Mouse (Mus musculus) cerebellum, postnatal 4 days (tissue): Measurements from ENCODE around the gene Gstp2.
A peak's percentile ranks its signal among the peaks of the same experiment; 100 is the strongest.

Experiments used
- DNase-seq, 2 experiments: peaks; one replicate each; pipeline ENCODE4 v3.0.0; 2022; ENCODE audit warnings: low spot score in 2 of 2, mixed read lengths in 1 of 2

Gene Gstp2

DNA sequence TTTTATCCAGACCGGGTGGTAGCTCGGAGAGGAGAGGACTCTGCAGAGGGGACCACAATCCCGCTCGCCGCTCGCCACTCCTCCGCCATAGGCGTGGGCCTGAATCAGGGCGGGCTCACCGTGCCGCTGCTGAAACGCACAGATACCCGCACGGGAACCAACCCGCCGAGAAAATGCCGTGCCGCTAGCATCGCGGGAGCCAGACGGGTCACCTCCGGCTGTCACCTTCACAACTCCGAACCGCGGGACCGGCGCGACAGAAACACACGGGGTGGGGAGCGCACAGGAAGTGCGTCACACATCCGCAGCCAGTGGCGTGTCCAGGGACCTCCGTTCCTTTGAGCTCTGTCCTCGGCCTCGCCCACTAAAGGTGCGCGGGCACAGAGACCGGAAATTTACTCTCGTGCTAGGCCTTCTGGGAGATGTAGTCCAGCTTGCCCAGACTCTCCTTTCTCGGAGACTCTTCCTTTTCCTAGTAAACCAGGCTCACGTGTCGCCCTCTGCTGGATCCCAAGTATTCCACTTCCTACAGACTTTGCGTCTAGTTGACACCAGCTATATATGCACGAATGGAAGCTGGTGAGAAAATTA, 33.3 kb downstream of the Gstp2 start, which contains the start of gene Ndufv1:
Gene Ndufv1, minus strand, starts transcription at position 375 of the 591 bp plus-strand sequence.
- DNase-seq, result peak; percentile 90 to 93

DNA sequence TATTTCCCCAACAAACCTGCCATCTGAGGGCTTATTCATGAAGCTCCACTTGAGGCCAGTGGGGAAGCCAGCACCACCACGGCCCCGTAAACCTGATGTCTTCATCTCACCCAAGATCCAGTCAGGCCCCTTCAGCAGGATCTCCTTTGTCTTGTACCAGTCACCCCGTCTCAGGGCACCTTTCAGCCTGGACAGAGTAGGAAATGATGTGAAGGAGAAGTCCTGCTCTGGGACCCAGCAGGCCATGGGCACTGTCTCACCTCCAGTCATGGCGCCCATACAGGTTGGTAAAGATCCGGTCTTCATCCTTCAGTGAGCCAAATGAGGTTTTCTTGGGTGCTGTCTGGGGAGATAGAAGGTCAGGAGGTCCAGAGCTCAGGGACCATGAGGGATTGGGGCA, 34.7 kb downstream of the Gstp2 start:
- no peak for DNase-seq

DNA sequence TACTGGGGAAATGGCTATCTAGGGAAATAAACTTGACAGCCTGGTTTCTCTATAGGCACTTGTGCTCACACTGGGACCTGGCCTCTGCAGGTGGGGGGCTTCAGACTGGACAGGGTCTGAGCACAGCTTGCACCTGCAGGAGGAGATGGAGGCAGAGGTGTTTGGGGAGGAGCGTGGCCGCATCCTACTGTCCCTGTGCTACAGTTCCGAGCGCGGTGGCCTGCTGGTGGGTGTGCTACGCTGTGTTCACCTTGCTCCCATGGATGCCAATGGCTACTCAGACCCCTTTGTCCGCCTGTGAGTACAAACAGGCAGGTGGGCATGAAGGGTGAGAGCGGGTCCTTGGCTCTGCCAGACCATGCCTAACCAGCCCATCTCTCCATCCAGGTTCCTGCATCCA, 39.9 kb downstream of the Gstp2 start:
- DNase-seq, result no peak

DNA sequence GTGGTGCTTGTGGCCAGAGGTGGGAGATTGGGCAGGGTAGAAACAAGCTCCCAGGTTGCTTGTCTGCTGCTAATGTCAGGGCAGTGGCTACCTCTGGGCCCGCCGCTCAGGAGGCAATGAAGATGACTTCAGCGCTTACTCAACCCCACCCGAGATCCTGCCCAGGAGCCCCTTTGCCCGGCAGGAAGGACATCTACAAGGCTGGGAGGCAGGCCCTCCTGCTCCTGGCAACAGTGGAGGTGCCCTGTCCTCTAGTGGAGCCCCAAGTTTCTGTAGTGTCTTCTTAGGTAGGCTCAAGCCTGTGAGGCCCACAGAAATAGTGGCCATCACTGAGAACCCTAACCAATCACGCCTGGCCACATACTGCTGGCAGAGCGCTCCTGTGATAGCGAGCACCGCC, 40.7 kb downstream of the Gstp2 start:
- DNase-seq, result no peak

DNA sequence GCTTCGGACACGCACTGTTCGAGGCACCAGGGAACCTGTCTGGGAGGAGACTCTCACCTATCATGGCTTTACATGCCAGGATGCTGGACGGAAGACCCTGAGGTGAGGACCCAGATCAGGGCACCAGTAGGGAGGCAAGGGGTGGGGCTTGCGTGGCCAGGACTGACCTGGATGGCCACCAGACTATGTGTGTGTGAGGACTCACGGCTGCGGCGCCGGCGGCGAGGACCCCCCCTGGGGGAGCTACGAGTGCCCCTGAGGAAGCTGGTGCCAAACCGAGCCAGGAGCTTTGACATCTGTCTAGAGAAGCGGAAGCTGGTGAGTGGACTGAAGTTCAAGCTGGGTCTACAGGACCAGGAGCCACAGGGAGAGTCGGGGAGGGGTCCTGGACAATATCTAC, 41.5 kb downstream of the Gstp2 start:
- no peak for DNase-seq

DNA sequence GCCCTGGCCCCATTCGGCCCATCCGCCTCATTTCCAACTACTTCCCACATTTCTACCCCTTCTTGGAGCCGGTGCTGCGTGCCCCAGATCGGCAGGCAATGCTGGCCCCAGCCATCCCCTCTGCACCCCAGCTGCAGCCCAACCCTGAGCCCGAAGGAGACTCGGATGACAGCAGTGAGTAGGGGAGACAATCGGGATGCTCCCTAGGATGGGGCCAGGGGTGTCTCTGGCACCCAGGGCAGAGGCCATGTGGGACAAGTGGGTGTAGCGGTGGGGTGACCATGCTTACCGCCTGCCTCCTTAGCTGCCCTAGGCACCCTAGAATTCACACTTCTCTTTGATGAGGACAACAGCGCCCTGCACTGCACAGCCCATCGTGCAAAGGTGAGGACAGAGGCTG, 42.2 kb downstream of the Gstp2 start:
- no peak for DNase-seq

DNA sequence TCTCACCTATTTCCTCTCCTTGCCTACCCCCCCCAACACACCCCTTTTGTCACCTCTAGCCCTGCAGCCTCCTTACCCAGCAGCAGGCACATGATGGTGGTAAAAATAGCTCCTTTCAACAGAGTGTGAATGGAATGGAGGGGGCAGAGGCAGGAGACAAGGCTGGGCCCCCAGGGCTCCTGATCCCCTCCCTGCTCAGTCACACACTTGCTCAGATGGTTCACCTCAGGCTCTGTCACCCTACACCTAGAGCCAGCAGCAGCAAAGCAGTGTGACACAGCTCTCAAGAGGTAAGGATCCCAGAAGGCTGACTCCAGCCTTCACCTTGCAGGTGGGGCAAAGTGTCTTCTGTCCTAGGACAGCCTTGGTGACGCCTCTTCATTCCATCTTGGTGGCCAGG, 42.7 kb downstream of the Gstp2 start, which contains the start of gene Doc2g:
Gene Doc2g, plus strand, starts transcription at position 202 of the 400 bp plus-strand sequence.
- DNase-seq, result no peak

DNA sequence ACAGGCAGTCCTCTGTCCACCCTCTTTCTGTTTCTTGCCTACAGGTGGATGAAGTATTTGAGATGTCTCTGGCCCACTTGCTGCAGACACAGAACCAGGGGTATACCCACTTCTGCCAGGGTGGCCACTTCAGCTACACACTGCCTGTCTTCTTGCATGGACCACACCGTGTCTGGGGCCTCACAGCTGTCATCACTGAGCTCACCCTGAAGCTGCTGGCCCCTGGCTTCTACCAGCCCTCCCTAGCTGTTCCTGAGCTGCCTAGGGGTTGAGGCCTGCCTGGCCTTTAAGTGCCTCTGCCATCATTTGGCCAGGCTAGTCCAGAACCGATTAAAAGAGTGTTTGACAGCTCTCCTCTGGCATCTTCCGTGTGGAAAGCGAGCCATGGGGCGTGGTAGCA, 44.1 kb downstream of the Gstp2 start:
- no peak for DNase-seq

DNA sequence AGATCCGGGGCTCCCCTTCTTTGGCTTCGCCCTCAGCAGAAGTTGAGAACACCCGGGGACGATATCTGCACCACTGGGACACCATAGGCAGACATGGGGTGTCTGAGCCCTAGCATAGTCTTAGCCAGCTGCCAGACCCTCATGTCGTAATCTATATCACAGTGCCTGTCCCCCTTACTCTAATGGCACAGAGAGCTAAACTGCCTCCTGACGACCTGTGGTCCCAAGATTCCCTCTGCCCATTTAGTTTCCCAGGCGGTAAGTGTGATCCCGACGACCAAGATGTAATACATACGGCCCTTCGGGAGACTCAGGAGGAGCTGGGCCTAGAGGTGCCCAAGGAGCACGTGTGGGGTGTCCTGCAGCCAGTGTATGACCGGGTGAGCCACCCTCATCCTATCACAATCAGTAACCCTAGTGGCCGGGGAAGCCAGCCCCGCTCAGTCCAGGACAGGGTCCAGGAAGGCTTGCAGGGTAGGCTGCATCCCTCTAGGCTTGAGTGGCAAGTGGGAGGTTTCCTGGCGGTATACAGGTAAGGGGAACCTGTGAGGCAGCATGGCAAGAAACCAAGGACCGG, 44.8 kb downstream of the Gstp2 start:
- DNase-seq, result no peak

DNA sequence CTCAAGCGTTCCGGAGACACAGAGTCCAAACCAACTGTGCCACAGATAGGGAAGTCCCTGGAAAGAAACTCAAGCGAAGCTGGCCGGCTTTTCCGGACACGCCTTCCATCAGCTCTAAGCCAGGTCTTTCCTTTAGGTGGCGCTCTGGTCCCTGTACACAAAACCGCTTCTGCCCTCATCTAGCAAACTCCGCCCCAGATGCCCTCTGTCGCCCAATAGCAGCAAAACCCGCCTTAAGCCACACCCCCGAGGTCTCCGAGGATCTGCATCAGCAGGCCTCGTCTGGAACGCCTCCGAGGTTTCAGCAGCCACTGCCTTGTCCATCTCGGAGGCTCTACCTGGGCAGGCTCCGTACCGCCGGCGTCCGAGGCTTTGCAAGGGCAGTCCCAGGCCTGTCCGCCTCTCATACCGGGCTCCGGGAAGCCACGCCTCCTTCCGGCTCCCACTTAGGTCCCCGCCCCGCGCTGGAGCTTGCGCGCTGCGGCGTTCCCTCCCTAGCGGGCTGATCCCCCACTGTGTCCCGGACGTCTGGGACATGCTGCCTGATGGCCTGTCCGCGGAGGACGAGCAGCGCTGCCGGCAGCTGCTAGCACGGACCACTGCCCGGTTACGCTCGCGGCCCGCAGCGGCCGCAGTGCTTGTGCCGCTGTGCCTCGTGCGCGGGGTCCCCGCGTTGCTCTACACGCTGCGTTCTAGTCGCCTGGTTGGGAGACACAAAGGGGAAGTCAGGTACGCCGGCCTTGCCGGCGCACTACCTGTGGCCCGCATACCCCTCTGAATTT, 45.5 kb downstream of the Gstp2 start, which contains the start of the genes Nudt8 and Gm49405:
Gene Nudt8, plus strand, starts transcription at position 462 of the 782 bp plus-strand sequence.
Gene Gm49405, plus strand, starts transcription at position 508 of the 782 bp plus-strand sequence.
- peak; percentile 82 to 91 for DNase-seq

DNA sequence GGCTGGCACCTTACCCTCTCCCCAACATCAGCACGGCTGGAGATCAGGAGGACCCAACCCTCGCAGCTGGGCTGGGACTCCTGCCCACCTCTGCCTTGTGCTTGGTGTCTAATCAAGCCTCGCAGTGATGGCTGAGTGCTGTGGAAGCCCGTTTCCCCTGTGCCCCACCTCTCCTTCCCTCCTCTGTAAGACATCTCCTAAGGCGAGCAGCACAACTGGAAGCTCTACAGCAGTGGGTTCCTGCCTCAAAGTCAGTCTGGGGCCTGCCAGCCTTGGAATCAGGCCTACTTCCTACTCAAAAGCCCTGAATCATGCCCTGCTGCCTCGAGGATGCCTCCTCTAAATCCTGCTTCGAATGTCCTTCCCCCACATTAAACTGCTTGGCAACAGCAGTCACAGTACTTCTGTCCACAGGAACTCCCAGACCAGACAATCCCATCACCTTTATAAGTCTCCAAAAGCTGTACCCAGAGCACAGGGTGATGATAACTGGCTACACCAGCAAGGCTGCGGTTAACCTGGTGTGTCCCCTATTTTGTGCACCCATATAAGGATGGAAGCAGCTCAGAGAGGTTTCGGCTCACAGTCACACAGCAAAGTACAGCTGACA, 46.6 kb downstream of the Gstp2 start:
- no peak for DNase-seq

DNA sequence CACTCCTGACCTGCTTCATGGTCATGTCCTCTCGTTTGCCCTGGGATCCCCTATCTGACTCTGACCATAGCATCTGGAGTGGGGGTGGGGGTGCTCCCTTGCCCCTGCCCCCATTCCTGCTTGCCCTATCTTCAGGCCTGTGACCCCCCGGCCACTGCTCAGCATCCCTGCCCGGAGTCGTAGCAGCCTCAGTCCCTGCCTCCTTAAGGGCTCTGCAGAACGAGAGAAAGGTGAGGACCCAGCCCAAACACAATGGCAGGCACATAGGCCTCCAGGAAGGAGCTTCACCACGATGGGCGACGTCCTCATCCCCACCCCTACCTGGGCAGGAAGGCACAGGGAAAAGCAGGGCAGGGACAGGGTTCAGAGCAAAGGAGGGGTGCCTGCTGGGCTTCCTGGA, 47.5 kb downstream of the Gstp2 start:
- no peak for DNase-seq

DNA sequence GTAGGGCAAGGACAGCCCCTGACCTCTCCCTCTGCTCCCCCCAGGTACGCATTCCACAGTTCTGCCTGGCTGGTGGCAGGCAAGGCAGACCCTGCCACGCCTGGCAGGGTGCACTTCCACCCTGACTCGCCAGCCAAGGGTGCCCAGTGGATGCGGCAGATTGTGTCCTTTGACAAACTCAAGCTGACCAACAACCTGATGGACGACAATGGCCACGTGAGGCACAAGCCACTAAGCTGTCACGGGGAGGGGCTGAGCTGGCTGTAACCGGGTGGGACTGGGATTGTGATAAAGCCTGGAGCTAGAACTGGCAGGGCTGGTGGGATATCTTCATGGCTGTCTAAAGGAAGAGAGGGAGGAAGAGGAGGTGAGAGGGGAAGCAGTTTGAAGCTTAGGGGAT, 48.6 kb downstream of the Gstp2 start:
- DNase-seq, result no peak

DNA sequence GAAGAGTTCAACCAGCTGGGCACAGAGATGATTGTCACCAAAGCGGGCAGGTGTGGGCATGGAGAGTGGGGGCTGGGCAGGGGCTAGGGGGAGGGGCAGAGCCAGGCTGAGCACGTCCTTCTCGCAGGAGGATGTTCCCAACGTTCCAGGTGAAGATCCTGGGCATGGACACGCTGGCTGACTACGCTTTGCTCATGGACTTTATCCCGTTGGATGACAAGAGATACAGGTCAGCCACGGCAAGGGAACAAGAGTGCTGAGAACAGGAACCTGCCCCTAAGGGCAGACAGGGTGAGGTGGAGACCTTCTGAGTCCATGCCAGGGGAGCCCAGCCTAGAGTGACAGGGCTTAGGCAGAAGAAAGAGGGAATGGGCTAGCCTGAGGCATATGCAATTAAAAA, 49.1 kb downstream of the Gstp2 start:
- no peak for DNase-seq

DNA sequence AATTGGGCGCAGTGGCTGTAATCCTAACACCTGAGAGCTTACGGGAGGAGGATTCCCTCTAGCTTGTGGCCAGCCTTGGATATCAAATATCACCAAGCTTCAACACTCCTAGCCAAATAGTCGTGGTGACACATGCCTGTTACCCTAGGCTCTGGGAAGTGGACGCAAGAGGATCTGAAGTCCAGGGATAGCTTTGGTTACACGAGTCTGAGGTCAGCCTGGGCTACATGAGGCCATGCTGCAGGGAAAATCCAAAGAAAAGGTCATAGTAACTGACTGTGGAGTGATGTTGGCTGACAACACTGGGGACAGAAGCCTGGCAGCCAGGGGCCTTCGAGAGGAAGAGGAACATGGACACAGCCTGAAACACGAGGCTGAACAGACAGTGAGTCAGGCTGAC, 49.7 kb downstream of the Gstp2 start:
- DNase-seq, result no peak

DNA sequence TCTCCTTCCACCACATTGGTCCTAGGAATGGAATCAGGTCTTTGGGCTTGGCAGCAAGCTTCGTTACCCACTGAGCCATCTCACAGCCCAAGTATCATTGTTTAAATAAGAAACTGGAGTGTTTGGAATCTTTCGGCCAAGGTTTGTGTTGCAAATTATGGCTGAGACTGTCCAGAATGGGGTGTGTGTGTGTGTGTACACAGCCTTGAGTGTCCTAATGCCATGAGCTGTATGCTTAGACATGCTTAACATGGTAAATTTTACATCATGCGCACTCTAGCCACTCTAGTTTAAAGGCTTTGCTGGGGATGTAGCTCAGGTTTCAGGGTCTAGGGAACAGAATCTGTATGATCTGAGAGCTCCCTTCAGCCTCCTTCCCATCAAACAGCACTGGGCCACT, 50.3 kb downstream of the Gstp2 start:
- DNase-seq, result no peak

DNA sequence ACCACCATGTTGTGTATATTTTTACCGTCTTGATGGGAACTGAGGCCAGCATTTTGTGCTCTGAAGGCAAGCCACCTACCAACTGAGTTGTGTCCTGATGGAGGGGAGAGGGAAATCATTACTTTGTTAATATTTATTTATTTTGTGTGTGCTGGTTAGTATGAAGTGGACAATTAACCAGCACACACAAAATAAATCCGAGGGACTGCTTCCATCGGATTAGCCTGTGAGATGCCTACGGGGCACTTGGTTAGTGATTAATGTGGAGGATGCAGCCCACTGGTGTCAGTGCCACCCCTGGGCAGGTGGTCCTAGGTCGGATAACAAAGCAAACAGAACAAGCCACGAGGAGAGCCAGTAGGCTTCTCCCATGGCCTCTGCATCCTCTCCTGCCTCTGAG, 50.9 kb downstream of the Gstp2 start:
- no peak for DNase-seq

DNA sequence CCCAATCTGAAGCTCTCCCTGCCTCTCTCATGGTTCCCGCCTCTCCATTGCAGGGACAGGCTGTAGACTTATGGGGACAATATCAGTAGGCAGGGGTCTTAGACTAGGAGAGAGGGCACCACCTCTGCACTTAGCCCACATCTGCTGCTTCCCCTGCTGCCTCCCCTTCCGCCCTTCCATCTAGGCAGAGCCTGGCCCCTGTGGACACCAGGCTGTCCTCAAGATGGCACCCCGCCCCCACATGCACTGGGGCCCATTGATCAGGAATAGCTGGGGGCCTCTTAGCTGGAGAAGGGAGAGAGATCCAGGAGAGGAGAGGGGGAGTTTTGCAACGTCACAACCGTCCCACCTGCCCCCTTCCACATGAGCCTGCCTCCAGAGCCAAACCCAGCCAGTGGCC, 53.4 kb downstream of the Gstp2 start, which contains the start of gene Tbx10:
Gene Tbx10, plus strand, starts transcription at position 337 of the 400 bp plus-strand sequence.
- no peak for DNase-seq

DNA sequence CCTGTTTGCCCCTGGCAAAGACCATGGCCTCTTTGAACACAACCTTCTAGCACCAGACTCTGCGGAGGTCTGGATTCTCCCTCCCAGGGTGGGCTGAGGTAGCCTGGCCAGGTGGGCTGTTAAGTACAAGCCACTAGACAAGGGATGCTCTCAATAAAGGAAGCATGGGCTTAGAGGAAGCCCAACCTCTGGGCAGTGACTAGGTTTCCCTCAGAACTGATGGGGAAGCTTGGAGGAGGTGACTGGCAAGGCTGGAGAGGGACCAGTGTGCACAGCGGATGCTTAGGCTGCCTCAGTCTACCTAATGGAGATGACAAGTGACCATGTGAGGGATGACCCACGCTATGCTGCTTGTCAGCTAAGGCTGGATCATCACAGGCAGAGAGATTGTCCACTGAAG, 53.9 kb downstream of the Gstp2 start:
- DNase-seq, result no peak

DNA sequence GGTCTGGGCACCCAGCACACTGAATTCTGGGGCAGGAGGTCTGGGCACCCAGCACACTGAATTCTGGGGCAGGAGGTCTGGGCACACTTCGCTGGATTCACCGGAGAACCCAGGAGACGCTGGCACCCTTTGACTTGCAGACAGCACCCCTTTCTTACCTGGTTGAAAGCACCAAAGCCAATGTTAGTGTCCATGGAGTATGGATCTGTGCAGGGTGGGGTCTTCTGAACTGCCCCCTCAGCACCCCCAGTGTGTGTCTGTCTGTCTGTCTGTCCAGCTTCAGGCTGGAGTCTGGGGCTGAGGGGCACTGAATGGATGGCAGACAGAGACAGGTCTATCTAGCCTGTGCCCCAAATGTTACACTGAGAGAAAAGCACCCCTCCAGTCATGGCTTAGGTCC, 54.3 kb downstream of the Gstp2 start:
- DNase-seq, result no peak

DNA sequence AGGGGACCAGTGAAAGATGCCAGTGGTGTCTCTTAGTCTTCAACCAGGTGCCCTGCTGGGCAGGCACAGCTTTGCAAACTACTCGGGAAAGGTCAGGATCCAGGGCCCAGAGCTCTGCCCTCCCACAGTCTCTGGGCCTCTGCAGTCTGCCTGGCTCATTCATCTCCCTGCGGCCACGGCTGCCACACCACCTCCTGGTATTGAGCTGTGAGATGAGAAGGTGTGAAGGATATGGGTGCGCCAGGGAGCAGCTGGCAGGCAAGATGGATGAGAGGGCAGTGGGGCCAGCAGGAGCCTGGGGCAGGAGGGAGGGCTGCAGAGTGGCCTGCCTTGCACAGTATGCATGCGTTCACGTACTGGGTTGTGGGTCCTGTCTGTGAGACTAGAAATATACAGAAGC, 55.0 kb downstream of the Gstp2 start:
- no peak for DNase-seq
